In genomic region chr12:89641460-89641859, GRCm38 (mm10) we compare ENCODE assay signal across 33 mouse cellular contexts.
"Had no signal": no experiment of that assay in that cellular context is flagged by ENCODE, and none has a peak within 500 bp of the region (broad histone marks: within the 10 kb centered on the region; RNA-seq: fewer than 3 reads in every experiment).

No protein-coding gene starts in this region.

- H3K4me1 ChIP-seq: heart, embryonic 13.5 days; heart, embryonic 15.5 days; hindbrain, embryonic 10.5 days; hindbrain, embryonic 12.5 days; hindbrain, embryonic 15.5 days; intestine, embryonic 15.5 days; kidney, embryonic 15.5 days had no signal

- H3K4me3 ChIP-seq: heart, embryonic 13.5 days; heart, embryonic 15.5 days; hindbrain, embryonic 10.5 days; hindbrain, embryonic 12.5 days; hindbrain, embryonic 13.5 days; hindbrain, embryonic 15.5 days; intestine, embryonic 15.5 days; kidney, embryonic 15.5 days; layer of hippocampus, adult 2 months; left cerebral cortex, adult 2 months had no signal

- H3K27me3 ChIP-seq: heart, embryonic 13.5 days; heart, embryonic 15.5 days; hindbrain, embryonic 12.5 days; hindbrain, embryonic 13.5 days; hindbrain, embryonic 15.5 days; intestine, embryonic 15.5 days; kidney, embryonic 15.5 days had no signal

- H3K9ac ChIP-seq: heart, embryonic 13.5 days; heart, embryonic 15.5 days; hindbrain, embryonic 12.5 days; hindbrain, embryonic 13.5 days; hindbrain, embryonic 14.5 days; hindbrain, embryonic 15.5 days; intestine, embryonic 15.5 days; kidney, embryonic 15.5 days had no signal

- DNase-seq: heart, postnatal 10 days; heart, postnatal 14 days; heart, postnatal 36 days; heart, postnatal 4 days; kidney, adult 11 months; kidney, adult 18-20 months; kidney, adult 2 months; kidney, adult 8-10 months; kidney, adult 9 months; kidney, postnatal 10 days; kidney, postnatal 14 days; kidney, postnatal 25 days; kidney, postnatal 36 days; kidney, postnatal 4 days; layer of hippocampus, adult 9-11 months; layer of hippocampus, postnatal 36 days had no signal

- H3K27ac ChIP-seq: heart, embryonic 13.5 days; heart, embryonic 15.5 days; hindbrain, embryonic 10.5 days; hindbrain, embryonic 12.5 days; hindbrain, embryonic 13.5 days; hindbrain, embryonic 14.5 days; hindbrain, embryonic 15.5 days; hindbrain, postnatal 0 days; intestine, embryonic 15.5 days; kidney, embryonic 15.5 days; kidney, postnatal 0 days; layer of hippocampus, adult 2 months; left cerebral cortex, adult 2 months had no signal

- ATAC-seq: hindbrain, embryonic 16.5 days; hindbrain, postnatal 0 days; inflammation-experienced regulatory T-cells, adult 6 months; intestine, embryonic 15.5 days; intestine, embryonic 16.5 days; intestine, postnatal 0 days had no signal

- H3K4me2 ChIP-seq: heart, embryonic 13.5 days; heart, embryonic 15.5 days; hindbrain, embryonic 12.5 days; hindbrain, embryonic 13.5 days; hindbrain, embryonic 14.5 days; hindbrain, embryonic 15.5 days; intestine, embryonic 15.5 days; kidney, embryonic 15.5 days had no signal

- H3K9me3 ChIP-seq: heart, embryonic 13.5 days; heart, embryonic 15.5 days; hindbrain, embryonic 10.5 days; hindbrain, embryonic 12.5 days; hindbrain, embryonic 13.5 days; hindbrain, embryonic 15.5 days; intestine, embryonic 15.5 days; kidney, embryonic 15.5 days had no signal

- H3K36me3 ChIP-seq: heart, embryonic 13.5 days; heart, embryonic 15.5 days; hindbrain, embryonic 10.5 days; hindbrain, embryonic 12.5 days; hindbrain, embryonic 13.5 days; hindbrain, embryonic 15.5 days; intestine, embryonic 15.5 days; kidney, embryonic 15.5 days had no signal
